Mouse (Mus musculus) adrenal gland, postnatal 4 days (tissue): Measurements from ENCODE around the gene Sept8. TPM values are rescaled to one million over a fixed set of nuclear protein-coding genes. Genes with fewer than 3 reads are reported as not detected.

Experiments used
- DNase-seq, 2 experiments: peaks; one replicate each; pipeline ENCODE4 v3.0.0; 2021 to 2022; ENCODE audit warnings: low spot score in 2 of 2, mixed read lengths in 2 of 2
- total RNA-seq, 2 experiments: library from RNA; stranded (reverse); gene quantifications; 2 replicates each; pipeline ENCODE4 v1.2.3; 2021

Gene Sept8
- total RNA-seq, 2 experiments from 2014 or later, result 60.4 to 65.7 TPM

GRCm38 (mm10) chr11:53493243-53493955 is 25.7 kb upstream of the Sept8 start:
- DNase-seq, result no peak

- no peak for DNase-seq
These were observed 23.6 kb upstream of the Sept8 start for GRCm38 (mm10) chr11:53495417-53495816.

DNA sequence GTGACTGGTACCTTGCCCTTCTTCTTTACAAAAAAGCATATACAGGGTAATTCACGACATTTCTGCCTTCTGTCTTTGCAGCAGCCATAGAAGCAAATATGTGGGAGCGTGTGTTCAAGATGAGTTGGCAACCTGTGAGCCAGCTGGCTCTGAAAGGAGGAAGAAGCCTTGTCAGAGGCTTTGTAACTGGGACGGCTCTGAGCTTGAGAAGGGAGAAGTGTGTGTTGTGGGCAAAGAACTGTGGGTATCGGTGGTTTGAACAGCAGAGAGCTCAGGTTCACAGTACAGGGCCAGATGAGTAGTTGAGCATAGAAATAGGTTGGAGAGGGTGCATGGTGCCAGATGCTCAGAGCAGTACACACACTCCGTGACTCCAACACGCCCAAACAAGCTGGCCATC is 22.1 kb upstream of the Sept8 start:
- DNase-seq, result no peak

DNA sequence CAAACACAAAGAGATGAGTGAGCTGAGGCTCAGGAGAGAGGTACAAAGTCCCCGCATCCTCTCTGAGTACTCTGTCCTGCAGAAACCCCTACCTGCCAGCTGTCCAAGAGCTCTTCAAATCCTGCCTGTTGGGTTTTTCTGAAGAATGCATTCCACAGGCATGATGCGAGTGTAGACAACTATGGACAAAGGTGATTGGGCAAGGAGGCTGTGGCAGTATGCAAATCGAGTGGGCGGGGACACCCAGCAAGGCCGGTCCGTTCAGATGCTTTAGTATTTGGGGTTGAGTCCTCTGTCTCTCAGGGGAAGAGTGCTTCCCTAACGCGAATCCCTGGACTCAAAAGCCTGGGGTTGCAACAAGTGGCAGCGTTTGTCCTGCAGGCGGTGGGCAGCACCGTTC is 18.5 kb upstream of the Sept8 start:
- DNase-seq, result no peak

- DNase-seq, result no peak
These were observed 16.9 kb upstream of the Sept8 start for GRCm38 (mm10) chr11:53502039-53502765.

DNA sequence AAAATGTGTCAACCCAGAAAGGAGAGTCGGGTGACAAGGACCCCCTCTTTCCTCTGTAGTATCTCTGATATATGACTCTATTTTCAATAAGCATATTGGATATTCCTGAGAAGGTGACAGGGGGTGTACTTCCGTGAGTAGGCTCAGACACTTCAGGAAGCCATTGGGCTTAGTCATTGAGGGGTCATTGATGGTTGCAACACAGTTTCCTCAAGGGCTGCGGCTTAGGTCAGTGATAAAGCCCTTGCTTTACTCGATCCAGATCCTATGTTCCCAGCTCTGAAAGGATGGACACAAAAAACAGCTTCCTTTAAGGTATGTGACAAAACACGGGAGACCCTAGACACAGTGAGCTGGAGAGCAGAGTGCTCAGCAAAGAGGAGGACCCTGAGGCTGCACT is 15.3 kb upstream of the Sept8 start:
- DNase-seq, result no peak

- DNase-seq, result no peak
These were observed 14.7 kb upstream of the Sept8 start for GRCm38 (mm10) chr11:53504376-53504775.

GRCm38 (mm10) chr11:53505026-53505663 is 13.9 kb upstream of the Sept8 start:
- no peak for DNase-seq

DNA sequence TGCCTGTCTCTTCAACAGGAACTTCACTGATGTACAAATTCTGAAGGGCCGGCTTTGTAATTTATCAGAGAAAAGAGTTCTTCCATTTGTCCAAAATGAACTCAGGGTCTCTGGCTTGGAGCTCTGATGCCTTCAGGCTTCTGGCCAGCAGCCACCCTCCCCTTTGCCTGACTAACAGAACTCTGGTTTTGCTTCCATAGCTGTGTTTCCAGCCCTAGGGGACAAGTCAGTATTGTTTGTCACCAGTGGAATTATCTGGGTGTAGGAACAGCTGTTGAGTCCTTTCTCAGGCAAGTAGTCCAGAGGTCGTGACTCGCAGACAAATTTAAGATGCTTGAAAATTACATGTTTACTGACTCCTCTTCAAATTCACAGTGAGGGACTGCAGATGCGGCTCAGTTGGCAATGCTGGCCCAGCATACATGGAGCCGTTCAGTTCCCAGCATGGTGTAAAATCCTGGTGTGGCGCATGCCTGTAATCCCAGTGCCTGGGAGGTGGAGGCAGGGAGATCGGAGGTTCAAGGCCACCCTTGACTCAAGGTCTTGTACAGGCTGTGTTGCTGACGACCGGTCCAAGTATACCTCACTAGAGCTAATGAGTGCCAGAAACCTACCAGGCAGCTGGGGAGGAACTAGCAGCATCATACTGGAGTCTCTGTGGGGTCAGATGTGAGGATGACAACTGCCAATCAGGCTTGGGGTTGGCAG is 11.8 kb upstream of the Sept8 start:
- DNase-seq, result no peak

- DNase-seq, result peak in 1 of 2 experiments; percentile 12
These were observed 10.9 kb upstream of the Sept8 start for GRCm38 (mm10) chr11:53508152-53508551.

GRCm38 (mm10) chr11:53508591-53508990 is 10.5 kb upstream of the Sept8 start:
- no peak for DNase-seq

DNA sequence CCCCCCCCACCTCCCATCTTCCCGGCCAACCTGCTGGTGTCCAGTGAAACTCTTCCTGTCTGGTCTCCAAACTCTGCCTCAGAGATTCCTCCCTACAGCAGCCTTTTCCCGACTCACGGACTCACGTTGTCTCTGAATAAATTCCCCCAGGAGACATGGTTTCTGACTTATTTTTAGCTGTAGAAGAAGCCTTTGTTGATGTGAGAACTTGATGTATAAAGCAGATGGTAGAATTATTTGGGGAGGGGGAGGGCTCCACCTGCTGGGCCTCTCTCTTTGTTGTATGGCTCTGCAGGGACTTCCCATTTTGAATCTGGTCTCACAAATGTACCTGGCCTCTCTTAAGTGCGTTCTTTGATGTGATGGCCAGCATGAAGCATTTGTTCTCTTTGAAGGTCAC is 8.7 kb upstream of the Sept8 start:
- no peak for DNase-seq

GRCm38 (mm10) chr11:53516775-53517627 is 2.1 kb upstream of the Sept8 start:
- DNase-seq, result no peak

- DNase-seq, result no peak
These were observed 298 bp upstream of the Sept8 start for GRCm38 (mm10) chr11:53518759-53519158.

GRCm38 (mm10) chr11:53520122-53520978 is 1.3 kb downstream of the Sept8 start:
- DNase-seq, result no peak

- DNase-seq, result no peak
These were observed 2.2 kb downstream of the Sept8 start for GRCm38 (mm10) chr11:53521120-53521820.

DNA sequence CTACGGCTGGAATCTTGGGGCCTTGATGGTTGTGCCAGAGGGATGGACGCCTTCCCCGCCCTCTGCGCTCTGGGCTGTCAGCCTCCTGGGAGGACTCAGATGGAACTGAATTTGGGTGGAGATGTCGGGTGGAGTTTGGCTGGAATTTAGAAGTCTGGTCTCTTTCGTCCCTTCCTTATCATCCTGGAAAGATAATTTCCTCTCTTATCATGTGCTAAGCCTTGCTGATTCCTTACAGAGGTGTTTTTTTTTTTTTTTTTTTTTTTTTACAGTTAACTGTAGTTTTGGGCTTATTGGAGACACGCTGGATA is 2.7 kb downstream of the Sept8 start:
- DNase-seq, result no peak

GRCm38 (mm10) chr11:53522362-53522761 is 3.3 kb downstream of the Sept8 start:
- DNase-seq, result no peak

- DNase-seq, result no peak
These were observed 3.9 kb downstream of the Sept8 start for GRCm38 (mm10) chr11:53522930-53523329.
